Mouse (Mus musculus) hindbrain, embryonic 14.5 days (tissue): ENCODE measurements around the gene Oscar. TPM values are rescaled to one million over a fixed set of nuclear protein-coding genes. Genes with fewer than 3 reads are reported as not detected.
A peak's percentile ranks its signal among the peaks of the same experiment; 100 is the strongest.

Experiments used
- microRNA-seq: library from miRNA; unstranded; fragments of <30 nt; microRNA quantifications from one replicate; pipeline ENCODE4, GENCODE M21; 2016
- polyA plus RNA-seq: library from polyadenylated mRNA; unstranded; fragments of >200 nt; fragmentation: Nextera tagmentation; extraction: Ambion mirVana; gene quantifications from 2 replicates; pipeline ENCODE4 v1.2.1, GENCODE M21; 2014

Gene Oscar
- polyA plus RNA-seq, 1 experiment from 2014 or later, result 0.39 TPM

Small RNA genes within 50 kb of the gene (microRNA-seq; reads per million reads assigned to microRNA genes)
- gene Gm25100 (not detected), gene Mir3572 (3.2 reads per million, percentile 14 among the genes with 10 or more reads in this experiment)

Other genes starting within 250 kb of the Oscar start
- gene Cacng8, start 225.5 kb downstream of the Oscar start, polyA plus RNA-seq, result 9.6 and 11.5 TPM in 2 replicates
- not detected in 2 replicates for gene Cacng6, start 192.0 kb downstream of the Oscar start, polyA plus RNA-seq
- not detected in 2 replicates for gene Tarm1, start 113.5 kb downstream of the Oscar start, polyA plus RNA-seq
- 503 and 642 TPM in 2 replicates for gene Ndufa3, start 1.2 kb upstream of the Oscar start, polyA plus RNA-seq
- 27.0 and 31.7 TPM in 2 replicates for gene Tfpt, start 13.8 kb upstream of the Oscar start, polyA plus RNA-seq
- 79.5 and 80.8 TPM in 2 replicates for gene Prpf31, start 13.8 kb upstream of the Oscar start, polyA plus RNA-seq
- gene Cnot3, start 29.1 kb upstream of the Oscar start, polyA plus RNA-seq, result 34.4 and 39.2 TPM in 2 replicates
- gene Leng1, start 49.7 kb upstream of the Oscar start, polyA plus RNA-seq, result 10.5 and 11.7 TPM in 2 replicates
- 3.5 and 4.4 TPM in 2 replicates for gene Tmc4, start 61.4 kb upstream of the Oscar start, polyA plus RNA-seq
- gene Tsen34, start 76.7 kb upstream of the Oscar start, polyA plus RNA-seq, result 263 and 275 TPM in 2 replicates
- 80.4 and 93.7 TPM in 2 replicates for gene Mboat7, start 77.4 kb upstream of the Oscar start, polyA plus RNA-seq
- gene Rps9, start 87.8 kb upstream of the Oscar start, polyA plus RNA-seq, result 732 and 840 TPM in 2 replicates
- gene Pirb, start 104.2 kb upstream of the Oscar start, polyA plus RNA-seq, result 0.23 and 0.47 TPM in 2 replicates
- not detected in 2 replicates for gene Gm15448, start 209.5 kb upstream of the Oscar start, polyA plus RNA-seq
- 0.13 TPM in 1 of 2 replicates, not detected in the other for gene Pira2, start 228.9 kb upstream of the Oscar start, polyA plus RNA-seq